Mouse (Mus musculus) heart, embryonic 15.5 days (tissue): ENCODE results near the gene Tirap. TPM values are rescaled to one million over a fixed set of nuclear protein-coding genes. Genes with fewer than 3 reads are reported as not detected.
A peak's percentile ranks its signal among the peaks of the same experiment; 100 is the strongest.

Experiments
- ATAC-seq: fragments of 200-750 bp; cut with Nextera tagmentation; replicated peaks from 2 replicates; pipeline ENCODE4 v1.8.0; 2017; ENCODE audit warnings: low read depth, moderate TSS enrichment; ENCODE audit not compliant: insufficient number of reproducible peaks, insufficient read depth, low FRiP score
- H3K27ac ChIP-seq: fragments of 300-500 bp; sonication (generic); 2 replicates; pipeline ENCODE4 v1.5.1; 2015; ENCODE audit warnings: mild to moderate bottlenecking, inconsistent platforms
- H3K27me3 ChIP-seq: fragments of 300-500 bp; sonication (generic); 2 replicates; pipeline ENCODE4 v1.6.1; 2015; ENCODE audit warnings: inconsistent platforms
- H3K36me3 ChIP-seq: fragments of 300-500 bp; sonication (generic); 2 replicates; pipeline ENCODE4 v1.6.1; 2015; ENCODE audit warnings: mild to moderate bottlenecking, inconsistent platforms
- H3K4me1 ChIP-seq: fragments of 300-500 bp; sonication (generic); replicated peaks from 2 replicates; pipeline ENCODE4 v1.6.1; 2015; ENCODE audit warnings: inconsistent platforms
- H3K4me2 ChIP-seq: fragments of 300-500 bp; sonication (generic); 2 replicates; pipeline ENCODE4 v1.6.1; 2015; ENCODE audit warnings: inconsistent platforms, mild to moderate bottlenecking, moderate library complexity
- H3K4me3 ChIP-seq: fragments of 300-500 bp; sonication (generic); 2 replicates; pipeline ENCODE4 v1.5.1; 2015; ENCODE audit warnings: mild to moderate bottlenecking, inconsistent platforms
- H3K9ac ChIP-seq: fragments of 300-500 bp; sonication (generic); 2 replicates; pipeline ENCODE4 v1.6.1; 2015; ENCODE audit warnings: mild to moderate bottlenecking, inconsistent platforms
- H3K9me3 ChIP-seq: fragments of 300-500 bp; sonication (generic); replicated peaks from 2 replicates; pipeline ENCODE4 v1.6.1; 2016; ENCODE audit warnings: inconsistent platforms
- WGBS: fragments of 180-500 bp; shearing (Covaris S2); methylation state at CpG from one replicate; pipeline ENCODE4 v1.1.7; 2015; ENCODE audit warnings: mixed read lengths; 5-methylcytosine and 5-hydroxymethylcytosine counted together
- polyA plus RNA-seq: library from polyadenylated mRNA; unstranded; fragments of >200 nt; fragmentation: Nextera tagmentation; extraction: Ambion mirVana; gene quantifications from 2 replicates; pipeline ENCODE4 v1.2.1, GENCODE M21; 2015

The Tirap gene
- polyA plus RNA-seq, 1 experiment from 2014 or later = 7.6 TPM

DNA sequence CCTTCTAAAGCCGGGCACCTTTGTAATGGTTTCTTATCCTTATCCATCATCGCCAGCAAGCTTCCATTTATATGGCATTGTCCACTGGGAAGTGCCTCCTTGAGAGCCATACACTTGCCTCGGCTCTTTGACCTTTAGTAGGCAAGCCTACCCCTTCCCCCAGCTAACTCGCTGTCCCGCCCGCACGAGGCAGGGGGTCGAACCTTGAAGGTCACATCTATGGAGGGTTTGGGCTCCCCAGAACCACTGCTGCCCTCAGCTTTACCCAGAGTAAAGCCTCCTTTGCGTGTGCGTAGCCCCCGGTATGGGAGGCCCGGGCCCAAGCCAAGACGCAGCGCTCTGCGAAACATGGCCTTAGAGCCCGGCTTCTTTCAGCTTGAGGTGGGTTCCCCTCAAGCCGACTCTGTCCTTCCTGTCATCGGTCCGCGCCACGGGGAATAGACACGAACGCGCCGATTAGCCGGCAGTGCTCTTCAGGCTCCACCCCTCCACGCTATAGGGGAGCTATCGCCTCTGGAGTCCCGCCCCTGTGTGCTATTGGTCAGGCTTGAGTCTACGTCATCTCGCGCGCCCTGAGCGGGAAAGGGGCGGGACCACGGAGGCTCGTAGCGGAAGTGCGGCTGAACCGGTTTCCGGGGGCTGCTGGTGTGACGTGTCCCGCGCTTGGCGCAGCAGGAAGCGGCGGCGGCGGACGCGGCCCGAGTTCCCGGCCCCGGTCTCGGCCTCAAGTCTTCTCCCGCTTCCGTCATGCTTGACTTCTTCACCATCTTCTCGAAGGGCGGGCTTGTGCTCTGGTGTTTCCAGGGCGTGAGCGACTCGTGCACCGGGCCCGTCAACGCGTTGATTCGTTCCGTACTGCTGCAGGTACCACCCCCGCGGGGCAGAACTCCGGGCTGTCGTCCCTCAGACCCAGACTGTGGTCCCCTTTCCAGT lies 10.7 kb upstream of the Tirap start, which contains the start of gene Foxred1:
TSS of gene Foxred1 (minus strand) at position 514 of the 933 bp plus-strand sequence.
- Histone ChIP-seq H3K9me3 (no peaks in the 10 kb centered on the region), H3K27me3 (no peaks in the 10 kb centered on the region), H3K36me3 (peaks cover 65% of the 10 kb centered on the region), H3K4me3 (peak within 1 kb of the TSS; percentile 91), H3K27ac (peak within 1 kb of the TSS; percentile 93), H3K4me1 (peaks cover 18% of the 10 kb centered on the region), H3K9ac (peak within 1 kb of the TSS; percentile 83), H3K4me2 (peak within 1 kb of the TSS; percentile 91)
- ATAC-seq = peak; percentile 100
- under 1% methylated on average over 72 of the region's 72 CpGs for WGBS

DNA sequence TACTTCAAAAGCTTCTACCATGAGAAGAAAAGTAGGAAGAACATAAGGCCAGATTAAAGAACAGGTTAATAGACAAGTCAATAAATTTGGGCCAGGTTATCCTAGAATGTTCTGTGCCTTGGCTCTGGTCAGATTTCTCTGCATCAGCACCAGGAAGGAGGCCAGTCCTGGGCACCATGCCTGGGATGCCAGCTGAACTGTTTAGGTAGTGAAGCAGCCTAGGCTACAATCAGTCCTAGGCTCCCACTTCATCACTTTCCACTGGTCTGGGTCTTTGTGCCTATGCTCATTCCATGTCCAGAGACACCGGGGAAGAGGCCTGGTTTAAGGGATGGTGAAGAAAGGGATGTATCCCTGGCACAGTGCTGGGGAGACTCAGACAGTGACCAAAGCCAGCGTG lies 4.3 kb upstream of the Tirap start:
- 97% methylated on average over 2 of the region's 2 CpGs for WGBS

DNA sequence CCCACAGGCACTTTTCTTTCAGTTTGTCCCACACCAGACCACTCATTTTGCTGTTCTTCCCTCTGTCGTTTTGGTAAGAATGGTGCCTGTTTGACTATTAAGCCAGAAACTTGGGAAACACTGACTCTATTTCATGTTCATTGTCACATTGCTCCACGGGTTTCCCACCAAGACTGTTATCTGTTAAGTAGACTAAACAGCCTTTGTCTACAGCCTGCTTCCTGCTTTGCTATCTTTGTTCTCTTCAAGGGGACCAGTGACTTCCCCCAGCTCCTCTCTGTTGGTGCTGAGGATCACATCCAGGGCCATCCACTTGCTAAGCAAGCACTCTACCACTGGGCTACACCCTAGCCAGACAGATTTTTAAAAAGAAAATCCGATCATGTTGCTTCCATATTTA lies 3.4 kb upstream of the Tirap start:
- Histone ChIP-seq H3K9ac (no peak overlapping the region), H3K4me2 (no peak overlapping the region), H3K4me1 (peaks cover 9% of the 10 kb centered on the region), H3K4me3 (no peak overlapping the region), H3K27ac (no peak overlapping the region), H3K36me3 (peaks cover 43% of the 10 kb centered on the region), H3K27me3 (no peaks in the 10 kb centered on the region), H3K9me3 (no peaks in the 10 kb centered on the region)
- no peak for ATAC-seq
- WGBS = 43% methylated on average over 3 of the region's 3 CpGs

More for the DNA sequence above, 4.3 kb upstream of the Tirap start:
- no peak overlapping the region for H3K4me2 ChIP-seq
- no peak overlapping the region for H3K27ac ChIP-seq
- no peaks in the 10 kb centered on the region for H3K27me3 ChIP-seq
- no peak overlapping the region for H3K9ac ChIP-seq
- no peak for ATAC-seq
- no peak overlapping the region for H3K4me3 ChIP-seq
- H3K9me3 ChIP-seq = no peaks in the 10 kb centered on the region
- H3K4me1 ChIP-seq = peaks cover 9% of the 10 kb centered on the region
- peaks cover 49% of the 10 kb centered on the region for H3K36me3 ChIP-seq

DNA sequence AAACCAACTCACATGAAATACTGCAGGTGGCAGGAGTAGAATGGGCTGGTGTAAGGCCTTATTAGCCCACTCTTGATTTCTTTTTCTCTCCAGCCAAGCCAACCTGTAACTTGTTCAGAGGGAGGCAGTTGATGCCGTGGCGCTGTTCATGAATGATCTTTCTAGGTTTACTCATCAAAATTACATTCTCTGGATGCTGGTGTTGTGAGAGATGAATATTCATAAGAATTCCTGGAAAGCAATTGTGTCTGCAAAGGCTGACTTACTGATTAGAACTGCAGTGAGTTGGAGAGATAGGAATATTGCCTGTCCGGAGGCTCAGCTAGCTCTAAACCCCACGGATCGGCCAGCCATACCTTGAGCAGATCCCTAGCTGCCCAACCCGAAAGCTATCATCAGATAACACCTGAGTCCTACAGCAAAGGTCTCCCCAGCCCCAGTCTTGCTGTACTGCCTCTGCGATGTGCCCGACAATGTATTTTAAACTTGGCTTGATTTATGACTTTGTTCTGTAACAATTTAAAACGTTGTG lies 504 bp upstream of the Tirap start:
- Histone ChIP-seq H3K4me3 (peak overlapping the region; percentile 72), H3K4me1 (peaks cover 9% of the 10 kb centered on the region), H3K27ac (0 out of 2 replicates have a peak overlapping the region, but pooled peaks have one; percentile 72), H3K9ac (no peak overlapping the region), H3K4me2 (peak overlapping the region; percentile 77), H3K9me3 (no peaks in the 10 kb centered on the region), H3K27me3 (no peaks in the 10 kb centered on the region), H3K36me3 (peaks cover 13% of the 10 kb centered on the region)
- no peak for ATAC-seq
- WGBS = 53% methylated on average over 9 of the region's 9 CpGs

DNA sequence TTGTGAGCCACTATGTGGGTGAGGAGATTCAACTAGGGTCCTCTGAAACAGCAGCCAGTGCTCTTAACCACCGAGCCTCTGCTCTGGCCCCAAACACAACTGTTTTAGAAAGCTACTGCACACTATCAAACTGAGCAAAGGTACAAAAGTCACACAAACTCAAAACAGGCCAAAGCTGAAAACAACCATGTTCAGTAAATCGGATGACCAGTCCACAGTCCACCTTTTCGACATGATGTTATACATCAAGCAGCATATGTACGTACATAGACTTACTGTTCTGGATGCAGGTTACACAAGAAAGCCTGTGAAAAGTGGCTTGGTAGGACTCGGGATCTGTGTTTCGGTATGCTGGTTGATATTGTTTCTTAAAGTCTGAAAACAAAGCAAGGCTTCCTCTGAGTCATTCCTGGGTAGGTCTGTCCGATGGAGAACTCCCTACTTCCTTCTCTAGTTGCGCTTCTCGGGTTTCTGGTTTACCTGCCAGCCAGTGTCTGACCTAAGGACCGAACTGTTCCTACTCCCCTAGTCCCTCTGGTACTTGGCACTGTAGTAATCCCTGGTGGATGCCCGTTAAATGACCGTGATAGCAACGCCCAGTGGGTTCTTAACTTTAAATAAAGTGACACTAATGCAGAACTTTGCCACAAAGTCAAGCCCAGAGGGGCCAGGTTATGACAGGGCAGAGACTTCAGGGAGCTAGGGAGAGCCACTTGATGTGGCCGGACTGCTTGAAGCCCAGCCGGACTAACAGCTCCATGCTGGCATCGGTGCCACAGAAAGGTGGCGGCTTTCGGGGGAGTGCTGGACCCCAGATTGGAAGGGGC lies 933 bp downstream of the Tirap start:
- Histone ChIP-seq H3K36me3 (no peaks in the 10 kb centered on the region), H3K4me1 (peaks cover 9% of the 10 kb centered on the region), H3K27me3 (no peaks in the 10 kb centered on the region), H3K9ac (peak overlapping the region; percentile 80), H3K4me3 (peak overlapping the region; percentile 72), H3K4me2 (peak overlapping the region; percentile 77), H3K27ac (peak overlapping the region; percentile 72), H3K9me3 (no peaks in the 10 kb centered on the region)
- WGBS = 23% methylated on average over 18 of the region's 18 CpGs
- ATAC-seq = peak; percentile 1; the same call in 1 of the 2 replicates

DNA sequence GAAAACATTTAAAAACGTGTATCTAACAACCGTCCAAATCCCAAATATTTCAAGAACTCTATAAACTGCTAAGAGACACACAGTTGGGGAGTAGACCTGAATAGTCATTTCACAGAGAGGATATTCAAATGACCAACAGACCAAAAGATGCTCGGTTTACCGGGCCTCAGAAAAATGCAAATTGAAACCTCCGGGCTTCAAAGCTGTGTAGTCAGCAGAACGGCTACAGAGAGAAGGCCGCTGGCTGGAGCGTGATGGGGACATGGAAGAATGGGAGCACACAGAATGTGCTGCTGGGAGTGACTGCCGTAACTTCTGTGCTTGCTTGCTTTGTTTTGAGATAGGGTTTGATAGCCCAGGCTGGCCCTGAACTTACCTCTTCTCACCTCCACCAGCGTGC lies 1.7 kb downstream of the Tirap start:
- 79% methylated on average over 10 of the region's 10 CpGs for WGBS
- Histone ChIP-seq H3K4me3 (peak overlapping the region; percentile 11; the same call in 1 of the 2 replicates), H3K36me3 (no peaks in the 10 kb centered on the region), H3K4me2 (no peak overlapping the region), H3K27me3 (no peaks in the 10 kb centered on the region), H3K4me1 (peaks cover 9% of the 10 kb centered on the region), H3K9ac (no peak overlapping the region), H3K9me3 (no peaks in the 10 kb centered on the region), H3K27ac (no peak overlapping the region)
- no peak for ATAC-seq

DNA sequence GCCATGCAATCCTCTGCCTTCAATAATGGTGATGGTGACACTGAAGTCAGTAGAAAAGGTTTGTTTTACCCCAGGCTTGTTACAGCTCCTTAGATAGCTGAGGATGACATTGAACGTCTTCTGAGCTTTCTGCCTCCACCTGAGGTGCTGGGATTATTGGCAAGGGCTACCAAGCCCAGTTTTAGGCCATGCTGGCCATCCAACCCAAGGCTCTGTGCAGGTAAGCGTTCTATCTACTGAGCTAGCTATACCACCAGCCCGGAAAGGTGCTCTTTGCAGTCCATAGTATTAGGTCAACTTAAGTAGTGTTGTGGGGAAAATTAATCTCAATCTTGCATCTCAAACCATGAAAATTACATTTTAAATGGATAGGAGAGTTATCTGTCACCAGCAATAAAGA lies 2.5 kb downstream of the Tirap start:
- no peaks in the 10 kb centered on the region for H3K36me3 ChIP-seq
- no peak overlapping the region for H3K4me3 ChIP-seq
- no peak overlapping the region for H3K4me2 ChIP-seq
- H3K9me3 ChIP-seq = no peaks in the 10 kb centered on the region
- H3K27ac ChIP-seq = no peak overlapping the region
- WGBS = 92% methylated on average over 3 of the region's 3 CpGs
- H3K4me1 ChIP-seq = peaks cover 9% of the 10 kb centered on the region
- no peak overlapping the region for H3K9ac ChIP-seq
- ATAC-seq = no peak
- no peaks in the 10 kb centered on the region for H3K27me3 ChIP-seq

DNA sequence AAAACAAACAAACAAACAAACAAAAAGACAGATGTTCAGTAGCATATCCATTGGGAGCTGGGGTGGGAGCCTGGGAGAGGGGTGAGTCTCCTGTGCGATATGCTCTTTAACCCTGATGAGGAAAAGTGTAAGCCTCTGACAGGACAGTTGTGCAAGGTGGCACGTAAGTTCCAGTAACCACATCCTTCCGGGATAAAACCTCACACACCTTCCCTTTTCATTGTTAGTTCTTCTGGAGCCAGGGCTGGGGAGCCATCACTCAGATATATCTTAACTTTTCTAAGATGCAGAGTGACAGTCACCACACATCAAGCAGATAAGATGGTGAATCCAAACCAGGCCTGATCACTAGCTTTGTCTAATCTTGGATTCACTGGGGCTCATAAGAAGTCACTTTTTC lies 6.0 kb downstream of the Tirap start:
- Histone ChIP-seq H3K9me3 (no peaks in the 10 kb centered on the region), H3K27ac (no peak overlapping the region), H3K9ac (no peak overlapping the region), H3K27me3 (no peaks in the 10 kb centered on the region), H3K4me2 (no peak overlapping the region), H3K4me3 (no peak overlapping the region), H3K4me1 (0 out of 2 replicates have a peak, but pooled peaks cover 2% of the 10 kb centered on the region), H3K36me3 (no peaks in the 10 kb centered on the region; the same call in 1 of the 2 replicates)
- 88% methylated on average over 3 of the region's 3 CpGs for WGBS
- ATAC-seq = no peak

DNA sequence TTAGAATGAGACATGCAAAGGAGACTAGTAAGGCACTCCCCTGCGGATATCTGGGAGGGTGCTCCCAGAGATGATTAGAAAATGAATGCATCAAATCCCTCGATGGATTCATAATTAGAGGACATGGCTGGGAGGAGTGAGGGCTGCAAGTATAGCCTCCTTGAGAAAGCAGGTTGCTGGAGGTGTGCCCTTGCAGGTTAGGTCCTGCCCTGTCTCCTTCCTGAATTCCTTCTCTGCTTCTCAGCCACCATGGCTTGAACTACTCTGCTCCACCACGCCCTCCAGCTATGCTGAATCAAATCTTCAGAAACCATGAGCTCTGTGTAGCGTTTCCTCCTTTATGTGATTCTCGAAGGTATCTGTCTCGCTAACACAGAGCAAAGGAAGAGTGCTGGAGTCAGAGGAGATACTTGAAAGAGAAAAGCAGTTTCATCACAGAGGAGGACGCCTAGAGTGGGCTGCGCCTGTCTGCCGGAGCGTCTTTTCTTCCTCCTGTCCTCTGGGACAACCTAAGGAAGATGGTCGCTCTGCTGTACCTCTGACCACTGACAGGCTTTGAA lies 7.0 kb downstream of the Tirap start:
- Histone ChIP-seq H3K27ac (no peak overlapping the region), H3K9me3 (no peaks in the 10 kb centered on the region), H3K27me3 (no peaks in the 10 kb centered on the region), H3K4me3 (no peak overlapping the region), H3K4me2 (no peak overlapping the region), H3K4me1 (0 out of 2 replicates have a peak, but pooled peaks cover 5% of the 10 kb centered on the region), H3K9ac (no peak overlapping the region), H3K36me3 (no peaks in the 10 kb centered on the region; the same call in 1 of the 2 replicates)
- no peak for ATAC-seq
- 75% methylated on average over 11 of the region's 11 CpGs for WGBS

DNA sequence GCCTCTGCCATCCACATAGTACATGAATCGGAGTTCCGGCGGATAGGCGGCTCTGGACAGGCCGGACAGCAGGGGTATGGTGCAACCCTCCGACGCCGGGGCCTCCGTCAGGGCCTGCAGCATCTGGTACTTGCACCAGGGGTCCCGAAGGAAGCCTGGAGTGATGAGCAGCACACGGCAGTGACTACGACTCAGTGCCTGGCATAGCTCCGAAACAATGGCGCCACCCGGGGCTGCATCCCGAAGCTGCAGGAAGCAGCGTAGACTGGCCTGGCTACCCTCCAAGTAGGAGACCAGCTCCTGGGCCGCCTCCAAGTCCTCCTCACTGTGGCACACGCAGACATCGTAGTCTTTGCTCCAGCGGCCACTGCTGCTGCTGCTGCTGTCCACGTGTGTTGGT lies 11.4 kb downstream of the Tirap start:
- H3K4me2 ChIP-seq = no peak overlapping the region; the same call in 1 of the 2 replicates
- no peak overlapping the region for H3K27ac ChIP-seq
- 0 out of 2 replicates have a peak, but pooled peaks cover 5% of the 10 kb centered on the region for H3K4me1 ChIP-seq
- no peaks in the 10 kb centered on the region for H3K27me3 ChIP-seq
- 70% methylated on average over 22 of the region's 22 CpGs for WGBS
- peak; percentile 50 for ATAC-seq
- H3K36me3 ChIP-seq = peaks cover 6% of the 10 kb centered on the region
- H3K4me3 ChIP-seq = no peak overlapping the region
- no peak overlapping the region for H3K9ac ChIP-seq
- H3K9me3 ChIP-seq = no peaks in the 10 kb centered on the region
